Mouse (Mus musculus): ENCODE measurements around the gene Pm20d2.

Pm20d2 gene

GRCm38 (mm10) chr4:33189735-33190036 is at the start of gene Pm20d2:
Pm20d2 (minus strand) TSS chr4:33189737.
- CTCF ChIA-PET: no interaction called here

GRCm38 (mm10) chr4:33230881-33231280 is 41.3 kb upstream of the Pm20d2 start:
- CTCF ChIA-PET: no interaction called here

GRCm38 (mm10) chr4:33229639-33230038 is 40.1 kb upstream of the Pm20d2 start:
- CTCF ChIA-PET: no interaction called here

- CTCF ChIA-PET: no interaction called here
Measured at GRCm38 (mm10) chr4:33227164-33227563, 37.6 kb upstream of the Pm20d2 start.

GRCm38 (mm10) chr4:33224003-33224675 is 34.6 kb upstream of the Pm20d2 start:
- CTCF ChIA-PET: no interaction called here

- CTCF ChIA-PET: no interaction called here
Measured at GRCm38 (mm10) chr4:33221847-33222246, 32.3 kb upstream of the Pm20d2 start.

- CTCF ChIA-PET: no interaction called here
Measured at GRCm38 (mm10) chr4:33208881-33209841, 19.6 kb upstream of the Pm20d2 start, which contains the start of gene Srsf12. Srsf12 (plus strand) TSS chr4:33208991.

GRCm38 (mm10) chr4:33207551-33207950 is 18.0 kb upstream of the Pm20d2 start:
- CTCF ChIA-PET: no interaction called here

GRCm38 (mm10) chr4:33204682-33205081 is 15.1 kb upstream of the Pm20d2 start:
- CTCF ChIA-PET: no interaction called here

GRCm38 (mm10) chr4:33198117-33198516 is 8.6 kb upstream of the Pm20d2 start:
- CTCF ChIA-PET: no interaction called here

GRCm38 (mm10) chr4:33188781-33189734 is 479 bp downstream of the Pm20d2 start:
- CTCF ChIA-PET: no interaction called here

- CTCF ChIA-PET: no interaction called here
Measured at GRCm38 (mm10) chr4:33188164-33188563, 1.4 kb downstream of the Pm20d2 start.

- CTCF ChIA-PET: no interaction called here
Measured at GRCm38 (mm10) chr4:33183477-33183876, 6.1 kb downstream of the Pm20d2 start.

GRCm38 (mm10) chr4:33152087-33153038 is 37.2 kb downstream of the Pm20d2 start:
- CTCF ChIA-PET: no interaction called here

GRCm38 (mm10) chr4:33149150-33149549 is 40.4 kb downstream of the Pm20d2 start:
- CTCF ChIA-PET: interaction anchor here (0.6 to 0.8 kb wide), 2 partner anchors 8 to 557 kb away, joined by 3 read pairs; no protein-coding TSS in a partner anchor

- CTCF ChIA-PET: interaction anchor here (0.5 to 1.7 kb wide), 4 partner anchors 54 to 273 kb away, joined by 3 to 6 read pairs (median 4); no protein-coding TSS in a partner anchor
Measured at GRCm38 (mm10) chr4:33147825-33148224, 41.7 kb downstream of the Pm20d2 start.

- CTCF ChIA-PET: interaction anchor here (0.6 kb wide), 1 partner anchor 124 kb away, joined by 4 read pairs; no protein-coding TSS in a partner anchor
Measured at GRCm38 (mm10) chr4:33146679-33147291, 42.8 kb downstream of the Pm20d2 start.

GRCm38 (mm10) chr4:33132221-33132620 is 57.3 kb downstream of the Pm20d2 start, which contains the start of gene Gabrr1:
Gabrr1 (plus strand) TSS chr4:33132521.
- CTCF ChIA-PET: no interaction called here

GRCm38 (mm10) chr4:33125409-33126084 is 64.0 kb downstream of the Pm20d2 start:
- CTCF ChIA-PET: interaction anchor here (0.9 kb wide), 1 partner anchor 9 kb away, joined by 3 read pairs; no protein-coding TSS in a partner anchor
